Mouse (Mus musculus): ENCODE results near the gene Ifnar2.
A peak's percentile ranks its signal among the peaks of the same experiment; 100 is the strongest.

The Ifnar2 gene

DNA sequence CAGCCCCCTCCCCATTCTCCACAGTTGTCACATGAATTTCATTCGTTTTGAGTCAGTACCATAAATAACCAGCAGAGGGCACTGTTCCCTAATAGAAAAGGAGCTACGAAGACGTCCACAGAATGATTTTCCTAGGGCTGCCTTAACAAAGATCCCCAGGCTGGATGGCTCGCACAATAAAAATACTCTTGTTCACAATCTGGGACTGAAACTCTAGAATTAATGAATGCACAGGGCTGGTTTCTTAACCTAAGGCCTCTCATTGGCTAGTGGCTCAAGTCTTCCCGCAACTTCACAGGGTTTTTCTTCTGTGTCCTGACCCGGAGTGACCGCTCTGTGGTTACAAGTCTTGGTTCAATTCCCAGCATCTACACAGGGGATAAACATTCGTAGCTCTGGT lies 14.0 kb upstream of the Ifnar2 start:
- ATAC-seq (ENCODE audit: low TSS enrichment) = peak; percentile 64; the same call in 1 of the 2 replicates

DNA sequence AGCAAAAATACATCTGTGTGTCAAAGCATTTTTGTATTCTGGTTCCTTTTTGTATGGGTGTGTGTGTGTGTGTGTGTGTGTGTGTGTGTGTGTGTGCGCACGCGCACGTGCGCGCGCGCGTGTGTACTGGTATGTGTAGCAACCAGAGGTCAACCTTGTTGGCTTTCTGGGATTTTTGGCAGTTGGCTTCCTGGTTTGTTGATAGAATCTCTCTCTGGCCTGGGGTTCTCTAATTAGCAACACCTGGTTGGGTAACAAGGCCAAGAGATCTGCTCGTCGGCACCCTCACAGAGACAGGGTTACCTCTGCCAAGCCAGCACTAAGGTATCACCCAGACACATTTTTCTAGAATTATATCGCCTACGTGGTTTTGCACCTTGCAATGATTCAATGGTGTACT lies 13.1 kb upstream of the Ifnar2 start:
- ATAC-seq (ENCODE audit: low TSS enrichment) = no peak

DNA sequence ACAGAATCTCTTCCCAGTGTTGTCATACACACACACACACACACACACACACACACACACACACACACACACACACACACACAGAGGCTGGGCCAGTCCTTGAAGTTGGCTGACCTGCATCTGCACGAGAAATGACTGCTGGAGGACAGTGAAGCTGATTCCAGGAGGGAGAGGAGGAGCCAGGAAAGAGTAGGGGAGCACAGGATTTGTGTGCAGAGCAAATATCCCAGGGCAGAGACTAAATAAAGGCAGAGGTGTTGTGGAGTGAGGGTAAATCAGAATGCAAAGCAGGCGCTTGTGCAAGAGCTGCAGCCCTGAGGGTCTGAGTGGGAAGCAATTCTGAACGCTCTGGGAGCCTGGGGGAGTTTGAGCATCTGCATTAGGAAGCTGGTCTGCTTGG lies 12.4 kb upstream of the Ifnar2 start:
- ATAC-seq (ENCODE audit: low TSS enrichment) = no peak

DNA sequence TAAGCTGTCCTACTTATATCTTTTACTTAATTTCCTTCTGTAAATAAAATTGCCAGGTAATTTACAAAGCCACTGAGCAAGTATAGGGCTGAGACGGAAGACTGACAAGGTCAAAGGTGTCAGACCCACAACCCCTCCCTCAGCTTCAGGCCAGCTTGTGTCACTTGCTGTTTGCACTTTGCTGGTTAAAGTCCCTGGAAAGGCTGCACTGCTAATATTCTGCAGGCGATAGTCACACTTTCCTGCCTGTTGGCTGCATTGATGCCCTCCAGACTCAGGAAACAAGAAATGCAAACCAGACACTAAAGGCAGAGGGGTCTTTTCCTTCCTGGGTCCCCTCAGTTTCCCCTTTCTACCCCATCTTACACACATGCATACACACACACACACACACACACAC lies 10.6 kb upstream of the Ifnar2 start:
- no peak for ATAC-seq (ENCODE audit: low TSS enrichment)

DNA sequence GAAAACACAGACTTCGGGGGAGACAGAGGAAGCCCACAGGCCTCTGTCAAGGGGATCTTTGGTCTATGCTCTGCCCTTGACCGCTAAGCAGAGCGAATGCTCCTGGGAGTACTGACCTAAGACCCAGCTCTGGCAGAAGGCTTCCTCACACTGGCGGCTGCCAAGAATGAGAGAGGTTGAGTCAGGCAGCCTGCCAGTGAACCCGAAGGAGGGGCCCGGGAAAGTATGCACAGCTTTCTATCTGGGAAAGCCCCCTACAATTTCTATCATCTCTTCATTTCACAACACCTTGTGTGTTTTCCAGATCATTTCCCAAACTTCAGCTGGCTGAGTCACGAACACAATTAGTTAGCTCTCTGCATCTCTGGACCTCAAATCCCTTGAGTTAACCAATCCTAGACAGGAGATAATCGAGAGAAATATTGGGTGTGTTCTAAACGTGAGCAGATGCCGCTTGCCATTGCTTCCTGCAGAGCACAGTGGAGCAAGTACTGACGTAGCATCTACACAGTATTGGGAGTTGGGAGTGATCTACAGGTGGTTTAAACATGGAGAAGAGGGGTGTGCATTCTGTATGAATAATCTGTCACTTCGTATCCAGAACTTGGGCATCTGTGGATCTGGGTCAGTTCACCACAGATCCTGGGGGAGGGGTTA lies 9.8 kb upstream of the Ifnar2 start:
- no peak for ATAC-seq (ENCODE audit: low TSS enrichment)

DNA sequence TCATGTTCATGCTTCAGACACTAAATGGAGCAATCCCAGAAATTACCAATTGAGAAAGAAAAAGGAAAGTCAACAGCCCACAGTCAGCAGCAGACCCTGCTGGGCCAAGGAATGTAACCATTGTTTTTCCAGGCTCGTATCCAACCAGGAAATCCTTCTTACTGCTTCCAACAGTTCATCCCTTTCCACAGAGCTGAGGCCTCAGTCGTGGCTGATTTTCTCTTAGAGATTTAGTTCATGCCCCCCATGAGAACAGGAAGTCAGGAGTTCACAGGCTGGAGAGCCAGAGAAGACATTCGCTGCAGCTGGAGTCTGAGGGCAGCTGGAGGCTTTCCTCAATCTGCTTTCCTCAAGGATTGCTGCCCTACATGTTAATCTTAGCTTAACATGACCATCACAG lies 9.1 kb upstream of the Ifnar2 start:
- no peak for ATAC-seq (ENCODE audit: low TSS enrichment)

DNA sequence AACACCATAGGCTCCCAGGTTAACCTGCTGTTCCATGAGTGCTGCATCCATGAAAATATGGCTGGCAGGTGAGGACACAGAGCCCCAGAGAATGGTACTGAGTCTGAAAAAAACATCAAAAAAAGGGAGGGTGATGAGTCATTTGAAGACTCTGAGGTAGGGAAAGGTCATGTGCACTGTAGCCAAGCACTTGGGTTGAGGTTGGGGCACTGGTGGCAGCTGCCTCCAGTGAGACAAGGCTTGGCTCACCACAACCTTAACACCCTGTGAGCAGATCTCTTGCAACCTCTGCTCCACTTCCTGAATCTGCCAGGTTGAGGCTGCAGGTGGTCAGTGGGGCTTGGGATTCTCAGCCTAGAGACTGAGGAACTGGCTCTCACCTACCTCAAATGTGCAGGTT lies 6.0 kb upstream of the Ifnar2 start:
- ATAC-seq (ENCODE audit: low TSS enrichment) = no peak

DNA sequence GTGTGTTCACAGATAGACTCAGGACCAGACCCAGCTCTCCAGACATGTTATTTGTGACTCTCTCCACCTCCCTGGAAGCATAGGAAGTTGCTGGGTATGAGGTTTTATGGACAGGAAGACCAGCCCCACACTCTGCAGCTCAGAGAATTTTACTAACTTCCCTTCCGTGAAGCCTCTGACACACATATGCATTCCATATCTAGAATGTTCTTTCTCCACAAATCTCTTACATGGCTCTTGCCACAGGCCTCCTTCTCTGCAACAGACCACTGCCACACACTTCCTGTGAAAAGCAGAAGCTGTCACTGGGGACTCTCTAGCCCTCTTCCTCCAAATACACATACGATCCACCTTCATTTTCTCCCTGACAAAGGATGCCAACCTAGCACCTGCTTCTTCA lies 5.5 kb upstream of the Ifnar2 start:
- ATAC-seq (ENCODE audit: low TSS enrichment) = no peak

DNA sequence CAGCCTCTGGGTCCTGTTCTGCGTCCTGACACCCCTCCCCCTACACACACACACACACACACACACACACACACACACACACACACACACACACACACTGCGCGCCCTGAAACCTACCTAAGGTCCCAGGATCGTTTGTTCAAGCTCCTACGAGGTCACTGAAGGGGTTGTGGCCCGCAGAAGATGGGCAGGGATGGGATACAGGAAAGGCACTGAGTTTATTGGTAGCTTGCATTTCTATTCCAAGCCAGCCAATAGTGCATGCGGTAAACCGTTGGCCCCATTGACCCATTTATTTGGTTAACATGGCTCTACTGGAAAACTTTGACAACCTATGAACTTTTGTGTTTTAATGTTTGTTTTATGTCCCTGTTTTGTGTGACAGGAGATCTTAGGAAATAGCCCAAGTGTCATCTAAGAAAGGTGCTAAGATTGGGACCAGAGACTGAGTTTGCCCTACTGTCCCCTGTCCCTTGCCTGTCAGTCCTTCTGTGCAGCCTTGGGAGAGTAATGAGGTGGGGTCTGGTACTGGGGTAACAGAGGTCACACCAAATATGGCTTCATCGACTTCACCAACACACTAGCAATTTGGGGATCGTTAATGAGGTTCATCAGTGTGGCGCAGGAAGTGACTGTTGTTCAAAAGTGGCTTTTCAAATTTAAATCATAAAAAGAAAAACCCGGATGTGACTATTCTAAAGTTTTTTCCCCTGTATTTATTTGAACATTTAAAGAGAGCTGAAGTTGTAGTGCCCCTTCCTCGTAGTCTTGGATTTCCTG lies 1.1 kb downstream of the Ifnar2 start:
- ATAC-seq (ENCODE audit: low TSS enrichment) = no peak

DNA sequence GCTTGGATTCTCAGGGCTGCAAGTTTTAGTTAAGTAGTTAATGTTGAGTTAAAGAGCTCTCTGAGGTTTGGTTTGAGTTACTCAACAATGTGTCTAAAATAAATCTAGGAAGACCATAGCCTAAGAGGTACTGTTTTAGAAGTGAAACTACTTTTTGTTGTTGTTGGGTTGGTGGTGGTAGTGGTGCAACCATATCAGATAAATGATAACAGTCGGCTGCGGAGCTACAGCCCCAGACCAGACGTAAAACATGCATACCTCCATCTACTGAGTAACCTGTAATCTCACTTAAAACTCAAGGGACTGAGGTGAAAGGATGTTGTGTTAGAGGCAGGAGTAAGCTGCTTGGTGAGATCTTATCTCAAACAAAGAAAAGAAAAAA lies 1.7 kb downstream of the Ifnar2 start:
- ATAC-seq (ENCODE audit: low TSS enrichment) = no peak

DNA sequence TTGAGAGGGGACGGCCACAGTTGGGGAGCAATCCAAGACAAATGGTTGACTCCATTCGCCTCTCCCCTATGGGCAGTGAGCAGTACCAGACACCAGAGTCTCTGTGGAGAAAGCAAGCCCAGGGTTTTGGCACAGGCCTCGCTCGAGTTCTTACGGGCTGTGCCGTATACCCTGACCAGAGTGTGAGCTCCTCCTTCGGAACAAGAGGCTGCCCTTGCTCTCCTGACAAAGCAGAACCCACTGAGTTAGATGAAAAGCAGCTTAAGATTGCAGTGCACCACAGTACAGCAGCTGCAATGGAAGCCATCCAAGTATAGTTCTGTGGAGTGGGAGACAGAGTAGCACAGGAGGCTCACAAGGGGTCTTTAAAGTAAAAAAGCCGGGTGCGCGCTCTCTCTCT lies 4.1 kb downstream of the Ifnar2 start:
- no peak for ATAC-seq (ENCODE audit: low TSS enrichment)

DNA sequence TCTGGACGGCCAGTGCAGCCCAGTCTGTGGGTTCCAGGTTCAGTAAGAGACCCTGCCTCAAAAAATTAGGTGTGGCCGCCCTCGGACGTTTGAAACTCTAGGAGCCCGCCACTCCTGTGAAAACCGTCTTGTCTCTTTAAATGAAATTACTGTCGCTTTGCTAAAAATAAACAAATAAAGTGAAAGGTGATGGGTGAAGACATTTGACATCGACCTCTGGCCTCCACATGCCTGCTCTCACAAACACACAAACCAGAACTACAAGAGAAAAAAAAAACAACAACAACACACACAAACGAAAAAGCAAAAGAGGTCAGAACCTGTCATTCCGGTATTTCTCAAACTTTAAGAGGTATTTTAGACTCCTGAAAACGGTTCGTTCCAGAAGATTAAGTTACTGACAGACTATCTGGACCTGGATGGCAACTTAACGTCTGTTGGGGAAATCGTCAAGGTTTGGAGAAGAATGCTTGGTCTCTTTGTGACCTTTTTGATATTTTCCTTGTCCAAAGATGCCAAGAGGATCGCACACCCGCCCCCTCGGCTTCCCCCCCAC lies 5.9 kb downstream of the Ifnar2 start:
- ATAC-seq (ENCODE audit: low TSS enrichment) = no peak

DNA sequence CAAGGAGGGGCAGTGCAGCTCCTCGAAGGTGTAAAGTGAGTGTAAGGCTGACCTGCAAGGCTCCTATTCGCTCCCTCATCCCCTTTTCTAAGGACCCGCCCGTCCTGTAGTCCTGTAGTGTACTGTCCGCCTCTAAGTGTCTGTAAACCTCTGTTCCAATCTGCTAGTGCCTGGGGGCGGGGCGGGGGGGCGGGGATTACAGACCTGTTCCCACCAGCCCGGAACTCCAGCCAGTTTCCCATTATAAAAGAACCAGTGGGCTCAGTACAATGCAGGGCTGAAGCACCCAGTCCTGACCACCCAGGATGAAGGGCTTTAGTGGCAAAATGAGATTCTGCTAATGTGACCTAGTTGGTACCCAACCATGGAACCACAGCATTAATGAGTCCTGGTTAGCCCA lies 6.4 kb downstream of the Ifnar2 start:
- 0 out of 2 replicates have a peak, but pooled peaks have one; percentile 38 for ATAC-seq (ENCODE audit: low TSS enrichment)

DNA sequence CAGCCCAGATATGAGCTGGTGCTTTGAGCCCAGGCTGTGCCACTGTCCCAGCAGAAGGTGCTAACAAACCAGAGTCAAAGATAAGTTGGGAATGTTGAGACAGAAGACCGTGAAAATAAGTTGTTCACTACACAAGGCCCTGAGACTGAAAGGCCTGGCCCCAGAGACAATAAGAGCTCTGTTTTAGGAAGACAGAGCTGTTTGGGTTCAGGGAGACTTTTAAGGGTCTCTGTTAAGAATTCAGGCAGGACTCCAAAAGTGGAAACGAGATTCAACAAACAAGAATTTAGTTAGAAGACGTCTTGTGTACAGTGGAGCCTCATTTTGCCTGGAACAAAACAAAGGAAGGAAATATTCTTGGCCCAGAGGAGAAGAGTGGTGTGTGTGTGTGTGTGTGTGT lies 6.8 kb downstream of the Ifnar2 start:
- ATAC-seq (ENCODE audit: low TSS enrichment) = no peak

DNA sequence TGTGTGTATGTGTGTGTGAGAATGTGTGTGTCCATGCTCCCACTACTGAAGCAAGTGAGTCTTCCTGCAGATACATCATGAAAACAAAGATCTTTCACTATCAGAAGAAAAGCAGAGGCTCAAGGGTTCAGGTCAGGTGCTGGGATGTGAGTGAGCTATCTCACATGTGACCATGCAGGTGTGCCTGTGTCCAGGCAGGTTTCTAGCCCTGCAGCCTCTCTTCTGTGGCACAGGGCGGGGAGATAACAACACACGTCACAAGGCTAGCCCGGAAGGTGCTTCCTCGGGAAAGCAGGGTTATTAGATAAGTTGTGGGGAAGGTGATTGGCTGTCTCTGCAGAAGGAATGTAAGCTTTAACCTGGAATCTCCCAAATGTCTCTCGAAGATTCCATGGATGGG lies 7.6 kb downstream of the Ifnar2 start:
- no peak for ATAC-seq (ENCODE audit: low TSS enrichment)

DNA sequence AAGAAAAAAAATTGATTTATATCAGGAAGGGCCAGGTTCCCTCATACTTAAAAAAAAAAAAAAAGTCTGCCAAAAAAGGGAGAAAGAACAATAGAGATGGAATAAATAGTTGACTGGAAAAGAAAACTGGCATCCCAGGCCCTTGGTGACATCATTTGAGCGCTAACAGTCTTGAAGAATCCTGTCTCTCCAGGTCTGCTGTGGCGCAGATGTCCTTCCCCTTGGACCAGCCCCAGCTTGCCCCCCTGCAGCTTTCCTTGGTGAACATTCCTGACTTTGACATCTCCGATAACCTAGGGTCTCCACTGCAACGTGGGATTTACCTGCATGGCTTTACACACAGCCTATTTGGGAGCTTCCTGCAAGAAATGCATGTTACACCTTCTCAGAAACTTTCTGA lies 9.0 kb downstream of the Ifnar2 start:
- no peak for ATAC-seq (ENCODE audit: low TSS enrichment)

DNA sequence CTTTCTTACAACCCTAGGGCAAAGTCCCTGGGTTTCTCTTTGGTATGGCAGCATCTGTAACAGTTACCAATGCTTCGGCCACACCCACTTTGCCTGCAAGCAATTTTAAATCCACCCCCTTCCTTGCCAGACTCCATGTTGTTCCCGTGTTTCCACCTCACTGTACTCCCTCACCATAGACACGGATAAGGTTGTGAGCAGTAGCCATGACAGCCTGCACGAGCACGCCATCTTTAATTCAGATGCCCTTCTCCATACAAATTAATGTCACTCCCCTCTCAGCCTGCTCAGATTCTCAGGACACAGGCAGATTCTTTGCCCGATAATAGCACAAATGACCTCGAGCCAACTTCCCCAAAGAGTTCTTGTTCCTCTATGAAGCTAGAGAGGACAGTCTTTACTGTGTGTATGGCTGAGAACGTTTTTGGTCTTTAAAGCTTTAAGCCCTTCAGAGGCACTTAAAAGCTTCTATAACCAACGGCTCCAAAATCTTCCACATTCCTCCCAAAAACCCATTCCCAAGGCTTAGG lies 9.7 kb downstream of the Ifnar2 start:
- ATAC-seq (ENCODE audit: low TSS enrichment) = no peak

DNA sequence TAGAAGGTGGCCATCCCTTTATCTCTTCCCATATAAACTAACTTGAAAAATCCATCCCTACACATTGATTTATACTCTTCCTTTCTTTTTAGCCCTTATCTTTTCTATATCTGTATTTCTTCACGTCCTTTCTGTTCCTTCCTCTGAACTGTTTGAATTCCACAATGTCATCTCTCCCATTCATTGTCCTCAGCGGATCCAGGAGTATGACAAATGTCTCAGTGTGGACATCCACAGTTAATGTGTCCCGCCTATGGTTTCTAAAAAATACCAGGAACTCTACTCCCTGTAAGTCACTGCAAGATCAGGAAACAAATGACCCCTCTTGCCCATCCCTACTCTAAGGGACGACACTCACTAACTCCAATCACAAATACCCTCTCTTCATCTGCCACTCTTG lies 11.6 kb downstream of the Ifnar2 start:
- no peak for ATAC-seq (ENCODE audit: low TSS enrichment)

DNA sequence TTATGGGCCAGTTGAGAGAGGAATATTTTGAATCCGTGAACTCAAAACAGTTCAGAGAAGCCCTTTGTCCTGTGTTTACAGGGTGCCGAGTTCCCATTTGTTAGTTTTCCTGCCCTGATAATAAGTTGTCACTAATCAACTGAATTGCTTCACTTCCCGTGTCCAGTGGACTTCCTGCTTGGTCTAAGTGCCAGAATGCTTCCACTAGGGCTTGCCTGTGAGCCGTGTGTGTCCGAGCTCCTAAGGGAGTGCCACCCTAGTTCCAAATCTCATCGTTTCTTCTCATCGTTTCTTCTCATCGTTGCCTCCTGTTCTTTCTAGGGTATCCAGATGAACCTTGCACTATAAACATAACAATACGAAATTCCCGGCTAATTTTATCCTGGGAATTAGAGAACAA lies 13.0 kb downstream of the Ifnar2 start:
- no peak for ATAC-seq (ENCODE audit: low TSS enrichment)

DNA sequence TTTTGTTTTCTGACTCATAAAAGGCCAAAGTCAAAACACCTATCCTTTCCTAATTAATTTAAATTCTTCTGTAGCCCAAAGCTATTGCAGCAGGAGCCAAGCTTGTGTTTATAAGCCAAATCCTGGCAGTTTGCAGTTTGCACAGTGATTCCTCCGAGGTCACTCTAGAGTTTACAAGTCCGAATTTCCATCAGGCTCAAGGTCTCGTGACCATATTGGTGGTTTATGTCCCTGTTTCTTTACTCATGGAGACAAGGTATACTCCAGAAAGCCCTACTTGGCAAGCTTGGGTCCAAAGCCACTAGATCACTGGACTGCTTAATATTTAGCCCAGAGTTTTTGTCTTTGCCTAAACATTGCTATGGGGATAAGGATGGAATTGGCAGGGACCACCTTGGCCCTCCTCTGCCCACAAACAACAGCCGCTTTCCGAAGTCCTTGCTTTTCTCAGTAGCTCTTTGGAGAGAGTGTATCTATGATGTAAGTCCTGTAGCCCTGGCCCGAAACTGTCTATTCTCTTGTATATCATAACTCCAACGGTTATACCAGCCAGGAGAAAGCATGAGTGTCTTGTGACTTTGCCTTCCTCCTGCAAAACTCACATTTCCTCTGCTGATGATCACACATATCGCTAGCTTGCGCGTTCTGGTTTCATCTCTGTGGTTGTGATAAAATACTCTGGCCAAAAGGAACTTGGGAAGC lies 14.0 kb downstream of the Ifnar2 start:
- ATAC-seq (ENCODE audit: low TSS enrichment) = no peak

DNA sequence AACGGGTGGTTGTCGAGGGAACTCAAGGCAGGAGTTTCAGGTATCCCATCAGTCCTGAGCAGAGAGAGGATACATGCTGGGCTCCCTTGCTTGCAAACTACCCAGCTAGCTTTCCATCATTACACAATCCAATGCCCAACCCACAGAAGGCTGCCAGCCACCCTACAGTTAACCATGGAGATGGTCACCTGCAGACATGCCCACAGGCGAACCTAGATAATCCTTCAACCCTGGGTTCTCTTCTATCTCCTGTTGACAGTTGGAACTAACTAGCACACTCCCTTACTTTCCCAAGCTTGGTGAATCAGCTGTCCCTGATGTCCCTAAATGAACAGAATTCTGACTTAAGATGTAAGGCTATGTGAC lies 14.5 kb downstream of the Ifnar2 start:
- no peak for ATAC-seq (ENCODE audit: low TSS enrichment)

DNA sequence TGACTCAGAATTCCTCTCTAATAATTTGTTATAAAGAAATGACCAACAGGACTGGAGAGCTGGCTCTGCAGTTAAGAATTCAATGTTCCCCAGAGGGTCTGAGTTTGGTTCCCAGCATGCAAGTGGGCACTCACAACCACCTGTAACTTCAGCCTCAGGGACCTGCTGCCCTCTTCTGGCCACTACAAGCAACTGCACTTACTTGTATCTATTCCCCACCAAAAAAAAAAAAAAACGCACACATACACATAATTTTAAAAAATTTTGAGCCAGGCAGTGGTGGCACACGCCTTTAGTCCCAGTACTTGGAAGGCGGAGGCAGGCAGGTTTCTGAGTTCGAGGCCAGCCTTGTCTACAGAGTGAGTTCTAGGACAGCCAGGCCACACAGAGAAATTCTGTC lies 17.5 kb downstream of the Ifnar2 start:
- no peak for ATAC-seq (ENCODE audit: low TSS enrichment)

DNA sequence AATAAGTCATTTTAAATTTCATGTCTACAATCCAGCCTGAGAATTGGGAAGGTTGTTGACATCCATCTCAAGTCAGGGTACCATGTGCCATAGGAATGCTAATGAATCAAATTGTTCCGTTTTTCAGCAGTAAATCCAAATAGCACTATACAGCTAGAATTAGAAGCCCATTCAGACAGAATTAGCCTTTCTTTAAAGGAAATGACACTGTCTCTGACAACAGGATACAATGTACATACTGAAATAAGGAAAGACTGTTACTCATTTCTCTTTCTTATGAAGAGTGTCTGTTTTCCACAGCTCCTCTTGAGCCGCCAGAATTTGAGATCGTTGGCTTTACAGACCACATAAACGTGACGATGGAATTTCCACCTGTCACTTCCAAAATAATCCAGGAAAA lies 18.8 kb downstream of the Ifnar2 start, which contains the start of gene Gm21970:
Gm21970 (plus strand) TSS at position 301 of the 400 bp plus-strand sequence.
- ATAC-seq (ENCODE audit: low TSS enrichment) = no peak

Measured in frontal cortex, adult (tissue).